Mouse (Mus musculus): ENCODE results near the gene Trappc12.

Gene Trappc12

GRCm38 (mm10) chr12:28685771-28686170 lies 64.5 kb downstream of the Trappc12 start:
- no peak for DNase-seq

GRCm38 (mm10) chr12:28684674-28685073 lies 65.6 kb downstream of the Trappc12 start:
- DNase-seq, result no peak

GRCm38 (mm10) chr12:28675925-28676209 lies 74.4 kb downstream of the Trappc12 start:
- no peak for DNase-seq

- peak; percentile 87 to 89 for DNase-seq
These were observed 74.9 kb downstream of the Trappc12 start, which contains the start of gene Adi1 for GRCm38 (mm10) chr12:28675121-28675924. Gene Adi1, plus strand, starts transcription at chr12:28675231.

- DNase-seq, result peak in 1 of 2 experiments; percentile 24
These were observed 76.1 kb downstream of the Trappc12 start for GRCm38 (mm10) chr12:28674038-28674720.

GRCm38 (mm10) chr12:28667287-28667686 lies 83.0 kb downstream of the Trappc12 start:
- no peak for DNase-seq

GRCm38 (mm10) chr12:28666734-28667133 lies 83.5 kb downstream of the Trappc12 start:
- DNase-seq, result no peak

- no peak for DNase-seq
These were observed 87.6 kb downstream of the Trappc12 start for GRCm38 (mm10) chr12:28662628-28663027.

- DNase-seq, result peak; percentile 94
These were observed 100.8 kb downstream of the Trappc12 start, which contains the start of gene Rnaseh1 for GRCm38 (mm10) chr12:28649141-28650110. Gene Rnaseh1, plus strand, starts transcription at chr12:28649602.
